Mouse (Mus musculus) embryonic facial prominence, embryonic 14.5 days (tissue): Measurements from ENCODE around the gene 1700113H08Rik. TPM values are rescaled to one million over a fixed set of nuclear protein-coding genes. Genes with fewer than 3 reads are reported as not detected.

Experiments used
- ATAC-seq: fragments of 200-750 bp; cut with Nextera tagmentation; 2 replicates; pipeline ENCODE4 v1.8.0; 2017; ENCODE audit warnings: low read depth, moderate number of reproducible peaks, moderate TSS enrichment
- DNase-seq: peaks from one replicate; pipeline ENCODE4 v3.0.0-alpha.2; 2015; ENCODE audit warnings: low spot score
- H3K27ac ChIP-seq: fragments of 300-500 bp; sonication (generic); replicated peaks from 2 replicates; pipeline ENCODE4 v1.5.1; 2014; ENCODE audit warnings: low read depth, mild to moderate bottlenecking, low read length, moderate library complexity
- H3K27me3 ChIP-seq: fragments of 300-500 bp; sonication (generic); replicated peaks from 2 replicates; pipeline ENCODE4 v1.6.1; 2014; ENCODE audit warnings: low read length; ENCODE audit not compliant: control insufficient read depth, insufficient read depth
- H3K36me3 ChIP-seq: fragments of 300-500 bp; sonication (generic); 2 replicates; pipeline ENCODE4 v1.6.1; 2014; ENCODE audit warnings: low read length, mixed read lengths; ENCODE audit not compliant: control insufficient read depth, insufficient read depth
- H3K4me1 ChIP-seq: fragments of 300-500 bp; sonication (generic); 2 replicates; pipeline ENCODE4 v1.6.1; 2014; ENCODE audit warnings: antibody characterized with exemption, low read length; ENCODE audit not compliant: control insufficient read depth, insufficient read depth
- H3K4me2 ChIP-seq: fragments of 300-500 bp; sonication (generic); 2 replicates; pipeline ENCODE4 v1.6.1; 2014; ENCODE audit warnings: low read depth, mild to moderate bottlenecking, low read length, moderate library complexity, mixed read lengths
- H3K4me3 ChIP-seq: fragments of 300-500 bp; sonication (generic); 2 replicates; pipeline ENCODE4 v1.5.1; 2014; ENCODE audit warnings: low read depth, mild to moderate bottlenecking, low read length
- H3K9ac ChIP-seq: fragments of 300-500 bp; sonication (generic); 2 replicates; pipeline ENCODE4 v1.6.1; 2014; ENCODE audit warnings: low read depth, mild to moderate bottlenecking, low read length, moderate library complexity, mixed read lengths
- H3K9me3 ChIP-seq: fragments of 300-500 bp; sonication (generic); 2 replicates; pipeline ENCODE4 v1.6.1; 2016; ENCODE audit warnings: low read length; ENCODE audit not compliant: control insufficient read depth
- WGBS: fragments of 180-500 bp; shearing (Covaris S2); extraction: QIAGEN DNeasy Blood & Tissue Kit; methylation state at CpG from one replicate; pipeline ENCODE4 v1.1.7; 2014; 5-methylcytosine and 5-hydroxymethylcytosine counted together
- polyA plus RNA-seq: library from polyadenylated mRNA; unstranded; fragments of >200 nt; fragmentation: Nextera tagmentation; extraction: Ambion mirVana; gene quantifications from 2 replicates; pipeline ENCODE4 v1.2.1, GENCODE M21; 2014

1700113H08Rik gene
- polyA plus RNA-seq, 1 experiment from 2014 or later: 0.14 TPM

GRCm38 (mm10) chr10:87109038-87109771, 51.4 kb downstream of the 1700113H08Rik start:
- Histone ChIP-seq H3K4me2 (no peak overlapping the region), H3K4me1 (no peaks in the 10 kb centered on the region), H3K9me3 (no peaks in the 10 kb centered on the region), H3K27ac (no peak overlapping the region), H3K4me3 (no peak overlapping the region), H3K27me3 (no peaks in the 10 kb centered on the region), H3K9ac (no peak overlapping the region), H3K36me3 (no peaks in the 10 kb centered on the region)
- WGBS: 80% methylated on average over 10 of the region's 10 CpGs
- no peak for DNase-seq
- ATAC-seq: no peak

GRCm38 (mm10) chr10:87110909-87111308, 53.1 kb downstream of the 1700113H08Rik start:
- WGBS: 74% methylated on average over 3 of the region's 3 CpGs
- no peaks in the 10 kb centered on the region for H3K36me3 ChIP-seq
- H3K27me3 ChIP-seq: no peaks in the 10 kb centered on the region
- ATAC-seq (no peak), DNase-seq (no peak)
- H3K4me2 ChIP-seq: no peak overlapping the region
- H3K27ac ChIP-seq: no peak overlapping the region
- H3K9ac ChIP-seq: no peak overlapping the region
- H3K9me3 ChIP-seq: no peaks in the 10 kb centered on the region
- no peak overlapping the region for H3K4me3 ChIP-seq
- H3K4me1 ChIP-seq: no peaks in the 10 kb centered on the region

GRCm38 (mm10) chr10:87125094-87125493, 67.2 kb downstream of the 1700113H08Rik start:
- no peaks in the 10 kb centered on the region for H3K9me3 ChIP-seq
- 81% methylated on average over 5 of the region's 5 CpGs for WGBS
- ATAC-seq (no peak), DNase-seq (no peak)
- no peak overlapping the region for H3K4me3 ChIP-seq
- H3K9ac ChIP-seq: no peak overlapping the region
- no peaks in the 10 kb centered on the region for H3K27me3 ChIP-seq
- H3K4me2 ChIP-seq: no peak overlapping the region
- no peak overlapping the region for H3K27ac ChIP-seq
- H3K4me1 ChIP-seq: no peaks in the 10 kb centered on the region
- no peaks in the 10 kb centered on the region for H3K36me3 ChIP-seq

- DNase-seq (no peak), ATAC-seq (no peak)
- no peaks in the 10 kb centered on the region for H3K4me1 ChIP-seq
- no peak overlapping the region for H3K27ac ChIP-seq
- 86% methylated on average over 12 of the region's 12 CpGs for WGBS
- H3K4me2 ChIP-seq: no peak overlapping the region
- H3K4me3 ChIP-seq: no peak overlapping the region
- no peak overlapping the region for H3K9ac ChIP-seq
- no peaks in the 10 kb centered on the region for H3K36me3 ChIP-seq
- H3K27me3 ChIP-seq: no peaks in the 10 kb centered on the region
- H3K9me3 ChIP-seq: no peaks in the 10 kb centered on the region
These were observed 68.5 kb downstream of the 1700113H08Rik start for GRCm38 (mm10) chr10:87126186-87126824.

- no peak overlapping the region for H3K27ac ChIP-seq
- H3K9ac ChIP-seq: no peak overlapping the region
- H3K4me1 ChIP-seq: no peaks in the 10 kb centered on the region
- DNase-seq (no peak), ATAC-seq (no peak)
- no peak overlapping the region for H3K4me2 ChIP-seq
- 98% methylated on average over 6 of the region's 6 CpGs for WGBS
- no peaks in the 10 kb centered on the region for H3K27me3 ChIP-seq
- H3K4me3 ChIP-seq: no peak overlapping the region
- no peaks in the 10 kb centered on the region for H3K36me3 ChIP-seq
- no peaks in the 10 kb centered on the region for H3K9me3 ChIP-seq
These were observed 93.2 kb downstream of the 1700113H08Rik start for GRCm38 (mm10) chr10:87151050-87151449.

GRCm38 (mm10) chr10:87153731-87154505, 96.1 kb downstream of the 1700113H08Rik start:
- no peak for ATAC-seq
- Histone ChIP-seq H3K4me1 (no peaks in the 10 kb centered on the region), H3K27me3 (no peaks in the 10 kb centered on the region), H3K9me3 (no peaks in the 10 kb centered on the region), H3K4me3 (no peak overlapping the region), H3K9ac (no peak overlapping the region), H3K4me2 (no peak overlapping the region), H3K36me3 (no peaks in the 10 kb centered on the region), H3K27ac (no peak overlapping the region)
- WGBS: 68% methylated on average over 14 of the region's 14 CpGs
- peak; percentile 8 for DNase-seq

- WGBS: 67% methylated on average over 9 of the region's 9 CpGs
- Histone ChIP-seq H3K36me3 (no peaks in the 10 kb centered on the region), H3K4me3 (no peak overlapping the region), H3K4me1 (no peaks in the 10 kb centered on the region), H3K9ac (no peak overlapping the region), H3K27ac (no peak overlapping the region), H3K9me3 (no peaks in the 10 kb centered on the region), H3K4me2 (no peak overlapping the region), H3K27me3 (no peaks in the 10 kb centered on the region)
- DNase-seq (peak; percentile 19), ATAC-seq (no peak)
These were observed 101.9 kb downstream of the 1700113H08Rik start for GRCm38 (mm10) chr10:87159781-87160180.

- Histone ChIP-seq H3K9me3 (no peaks in the 10 kb centered on the region), H3K36me3 (no peaks in the 10 kb centered on the region), H3K4me2 (no peak overlapping the region), H3K9ac (no peak overlapping the region), H3K27me3 (no peaks in the 10 kb centered on the region), H3K4me1 (no peaks in the 10 kb centered on the region), H3K27ac (no peak overlapping the region), H3K4me3 (no peak overlapping the region)
- peak; percentile 7 for DNase-seq
- ATAC-seq: no peak
- WGBS: 51% methylated on average over 7 of the region's 7 CpGs
These were observed 138.4 kb downstream of the 1700113H08Rik start for GRCm38 (mm10) chr10:87196123-87196756.
